Mouse (Mus musculus) liver, postnatal 0 days (tissue): Measurements from ENCODE around the gene Kcna6.

Experiments used
- CTCF ChIP-seq: sonication (generic); IDR thresholded peaks from 2 replicates; pipeline ENCODE4 v1.5.1; 2016; ENCODE audit warnings: antibody characterized with exemption, low read depth
- EP300 ChIP-seq: IDR thresholded peaks from 2 replicates; pipeline ENCODE4 v1.6.1; 2016; ENCODE audit warnings: antibody characterized with exemption, low read depth, mild to moderate bottlenecking

- TF ChIP-seq CTCF: no peak
- no peak for TF ChIP-seq EP300
Measured at GRCm38 (mm10) chr6:126705936-126706335, 34.5 kb downstream of the Kcna6 start.
